Mouse (Mus musculus) midbrain, embryonic 14.5 days (tissue): ENCODE data around the gene Ttc8. TPM values are rescaled to one million over a fixed set of nuclear protein-coding genes. Genes with fewer than 3 reads are reported as not detected.

Experiments
- ATAC-seq: fragments of 200-750 bp; cut with Nextera tagmentation; 2 replicates; pipeline ENCODE4 v1.8.0; 2017; ENCODE audit warnings: moderate number of reproducible peaks, moderate library complexity; ENCODE audit not compliant: low FRiP score, low TSS enrichment
- DNase-seq: peaks from one replicate; pipeline ENCODE4 v3.0.0-alpha.2; 2015
- H3K27ac ChIP-seq: fragments of 300-500 bp; sonication (generic); replicated peaks from 2 replicates; pipeline ENCODE4 v1.5.1; 2014; ENCODE audit warnings: mild to moderate bottlenecking, low read depth, low read length, moderate library complexity
- H3K27me3 ChIP-seq: fragments of 300-500 bp; sonication (generic); 2 replicates; pipeline ENCODE4 v1.6.1; 2014; ENCODE audit warnings: low read length, control low read depth, mixed read lengths; ENCODE audit not compliant: control insufficient read depth, insufficient read depth
- H3K36me3 ChIP-seq: fragments of 300-500 bp; sonication (generic); 2 replicates; pipeline ENCODE4 v1.6.1; 2014; ENCODE audit warnings: low read length, control low read depth; ENCODE audit not compliant: control insufficient read depth, insufficient read depth
- H3K4me1 ChIP-seq: fragments of 300-500 bp; sonication (generic); 2 replicates; pipeline ENCODE4 v1.6.1; 2014; ENCODE audit warnings: mild to moderate bottlenecking, antibody characterized with exemption, low read length, control low read depth; ENCODE audit not compliant: control insufficient read depth, insufficient read depth
- H3K4me2 ChIP-seq: fragments of 300-500 bp; sonication (generic); 2 replicates; pipeline ENCODE4 v1.6.1; 2014; ENCODE audit warnings: mild to moderate bottlenecking, low read length, moderate library complexity
- H3K4me3 ChIP-seq: fragments of 300-500 bp; sonication (generic); replicated peaks from 2 replicates; pipeline ENCODE4 v1.5.1; 2014; ENCODE audit warnings: low read depth, low read length
- H3K9ac ChIP-seq: fragments of 300-500 bp; sonication (generic); replicated peaks from 2 replicates; pipeline ENCODE4 v1.6.1; 2014; ENCODE audit warnings: mild to moderate bottlenecking, low read length, moderate library complexity
- H3K9me3 ChIP-seq: fragments of 300-500 bp; sonication (generic); 2 replicates; pipeline ENCODE4 v1.6.1; 2016; ENCODE audit warnings: low read length, control low read depth, mixed read lengths; ENCODE audit not compliant: control insufficient read depth
- WGBS: fragments of 180-500 bp; shearing (Covaris S2); extraction: QIAGEN DNeasy Blood & Tissue Kit; methylation state at CpG from one replicate; pipeline ENCODE4 v1.1.7; 2014; 5-methylcytosine and 5-hydroxymethylcytosine counted together
- polyA plus RNA-seq: library from polyadenylated mRNA; unstranded; fragments of >200 nt; fragmentation: Nextera tagmentation; extraction: Ambion mirVana; gene quantifications from 2 replicates; pipeline ENCODE4 v1.2.1, GENCODE M21; 2014

The Ttc8 gene
- polyA plus RNA-seq, 1 experiment from 2014 or later: 38.5 TPM

DNA sequence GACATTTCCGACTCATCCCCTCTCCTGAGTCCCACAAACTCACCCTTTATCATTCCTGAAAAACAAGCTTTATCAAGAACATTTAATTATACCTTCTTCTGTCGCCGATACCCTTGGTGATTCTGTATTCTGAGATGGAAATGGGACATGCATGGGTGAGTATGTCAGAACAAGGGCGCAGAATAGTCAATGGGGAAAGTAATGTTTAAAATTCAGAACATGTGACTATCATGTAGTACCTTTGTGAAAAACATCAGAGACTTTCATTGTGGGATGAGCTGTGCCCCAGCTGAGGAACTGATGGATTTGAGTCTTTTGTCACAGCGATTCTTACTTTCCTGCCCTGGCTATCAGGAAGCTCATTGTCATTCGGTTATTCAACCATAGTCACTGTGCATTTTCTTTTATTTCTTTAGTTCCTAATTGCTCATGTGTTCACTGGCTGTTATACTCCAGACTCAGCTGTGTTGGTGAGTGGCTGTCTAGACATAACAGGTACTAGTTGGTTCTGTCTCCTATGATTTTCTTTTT lies 104.1 kb downstream of the Ttc8 start:
- WGBS: 37% methylated on average over 6 of the region's 6 CpGs
- no peak overlapping the region for H3K27ac ChIP-seq
- 0 out of 2 replicates have a peak, but pooled peaks cover 3% of the 10 kb centered on the region for H3K4me1 ChIP-seq
- ATAC-seq: no peak
- no peak overlapping the region for H3K9ac ChIP-seq
- no peaks in the 10 kb centered on the region for H3K27me3 ChIP-seq
- H3K4me2 ChIP-seq: no peak overlapping the region
- DNase-seq: no peak
- no peak overlapping the region for H3K4me3 ChIP-seq
- no peaks in the 10 kb centered on the region for H3K36me3 ChIP-seq
- H3K9me3 ChIP-seq: no peaks in the 10 kb centered on the region

- Histone ChIP-seq H3K9ac (no peak overlapping the region), H3K9me3 (no peaks in the 10 kb centered on the region), H3K36me3 (no peaks in the 10 kb centered on the region), H3K4me1 (peaks cover 7% of the 10 kb centered on the region; the same call in 1 of the 2 replicates), H3K27me3 (no peaks in the 10 kb centered on the region), H3K4me2 (no peak overlapping the region), H3K27ac (no peak overlapping the region), H3K4me3 (no peak overlapping the region)
- DNase-seq (no peak), ATAC-seq (no peak)
- 88% methylated on average over 2 of the region's 2 CpGs for WGBS
Measured at GRCm38 (mm10) chr12:99026291-99026690, 105.9 kb downstream of the Ttc8 start.

DNA sequence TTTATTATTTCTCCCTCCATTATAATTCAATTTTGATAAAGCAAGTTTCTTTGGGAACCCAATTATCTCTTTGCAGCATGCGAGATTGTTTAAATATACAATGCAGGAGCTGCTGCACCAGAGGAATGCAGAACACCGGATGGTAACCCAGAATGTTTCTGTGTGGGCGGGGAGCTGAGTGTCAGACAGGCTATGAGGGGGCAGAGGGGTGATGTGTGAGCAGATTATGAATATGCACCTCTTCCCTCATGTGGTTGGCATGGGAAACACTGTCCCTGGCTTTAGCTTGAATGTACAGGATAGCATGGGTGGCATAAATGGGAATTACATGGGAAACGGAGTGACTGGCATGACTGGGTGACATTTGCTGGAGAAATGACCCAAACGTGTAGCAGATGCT lies 108.3 kb downstream of the Ttc8 start:
- H3K27ac ChIP-seq: no peak overlapping the region
- no peak overlapping the region for H3K4me3 ChIP-seq
- DNase-seq (no peak), ATAC-seq (no peak)
- H3K9me3 ChIP-seq: no peaks in the 10 kb centered on the region
- no peak overlapping the region for H3K9ac ChIP-seq
- H3K27me3 ChIP-seq: no peaks in the 10 kb centered on the region
- peaks cover 7% of the 10 kb centered on the region; the same call in 1 of the 2 replicates for H3K4me1 ChIP-seq
- no peak overlapping the region for H3K4me2 ChIP-seq
- WGBS: 54% methylated on average over 5 of the region's 5 CpGs
- no peaks in the 10 kb centered on the region for H3K36me3 ChIP-seq

- no peak overlapping the region for H3K4me3 ChIP-seq
- no peaks in the 10 kb centered on the region for H3K27me3 ChIP-seq
- peaks cover 7% of the 10 kb centered on the region; the same call in 1 of the 2 replicates for H3K4me1 ChIP-seq
- H3K9me3 ChIP-seq: no peaks in the 10 kb centered on the region
- WGBS: 24% methylated on average over 1 of the region's 1 CpGs
- no peak overlapping the region for H3K27ac ChIP-seq
- no peak overlapping the region for H3K9ac ChIP-seq
- no peaks in the 10 kb centered on the region for H3K36me3 ChIP-seq
- ATAC-seq (no peak; the same call in 1 of the 2 replicates), DNase-seq (no peak)
- no peak overlapping the region for H3K4me2 ChIP-seq
Measured at GRCm38 (mm10) chr12:99030022-99030421, 109.6 kb downstream of the Ttc8 start.

Other genes with a start within 250 kb of the Ttc8 start
- gene Ptpn21, start 183.2 kb upstream of the Ttc8 start, polyA plus RNA-seq: 3.9 and 5.4 TPM in 2 replicates
- 99.5 and 135 TPM in 2 replicates for gene Zc3h14, start 173.6 kb upstream of the Ttc8 start, polyA plus RNA-seq
- 20.7 and 22.9 TPM in 2 replicates for gene Eml5, start 19.1 kb upstream of the Ttc8 start, polyA plus RNA-seq